Mouse (Mus musculus) limb, embryonic 10.5 days (tissue): Measurements from ENCODE around the gene Psors1c2. TPM values are rescaled to one million over a fixed set of nuclear protein-coding genes. Genes with fewer than 3 reads are reported as not detected.
A peak's percentile ranks its signal among the peaks of the same experiment; 100 is the strongest.

ENCODE experiments used
- DNase-seq: peaks from one replicate; pipeline ENCODE4 v3.0.0-alpha.2; 2017; ENCODE audit warnings: low spot score
- H3K27ac ChIP-seq: fragments of 300-500 bp; sonication (generic); 2 replicates; pipeline ENCODE4 v1.5.1; 2016; ENCODE audit warnings: mild to moderate bottlenecking
- H3K27me3 ChIP-seq: fragments of 300-500 bp; sonication (generic); 2 replicates; pipeline ENCODE4 v1.6.1; 2016; ENCODE audit warnings: low read depth, mild to moderate bottlenecking; ENCODE audit not compliant: poor library complexity, severe bottlenecking
- H3K36me3 ChIP-seq: fragments of 300-500 bp; sonication (generic); 2 replicates; pipeline ENCODE4 v1.6.1; 2016; ENCODE audit warnings: mild to moderate bottlenecking, moderate library complexity
- H3K4me1 ChIP-seq: fragments of 300-500 bp; sonication (generic); 2 replicates; pipeline ENCODE4 v1.6.1; 2016
- H3K4me3 ChIP-seq: fragments of 300-500 bp; sonication (generic); 2 replicates; pipeline ENCODE4 v1.5.1; 2016; ENCODE audit warnings: mild to moderate bottlenecking, moderate library complexity
- H3K9me3 ChIP-seq: fragments of 300-500 bp; sonication (generic); replicated peaks from 2 replicates; pipeline ENCODE4 v1.6.1; 2016; ENCODE audit warnings: mild to moderate bottlenecking
- WGBS: fragments of 180-500 bp; shearing (Covaris S2); methylation state at CpG from one replicate; pipeline ENCODE4 v1.1.7; 2016; 5-methylcytosine and 5-hydroxymethylcytosine counted together
- polyA plus RNA-seq: library from polyadenylated mRNA; unstranded; fragments of >200 nt; fragmentation: Nextera tagmentation; extraction: Ambion mirVana; gene quantifications from 2 replicates; pipeline ENCODE4 v1.2.1, GENCODE M21; 2016

The Psors1c2 gene
- polyA plus RNA-seq, 1 experiment from 2014 or later, result 1.4 TPM

GRCm38 (mm10) chr17:35534343-35534742, 1.3 kb downstream of the Psors1c2 start:
- Histone ChIP-seq H3K4me3 (no peak overlapping the region), H3K9me3 (no peaks in the 10 kb centered on the region), H3K27me3 (no peaks in the 10 kb centered on the region), H3K4me1 (peaks cover 9% of the 10 kb centered on the region), H3K36me3 (peaks cover 16% of the 10 kb centered on the region), H3K27ac (no peak overlapping the region)
- peak; percentile 76 for DNase-seq
- 21% methylated on average over 6 of the region's 6 CpGs for WGBS

- Histone ChIP-seq H3K27me3 (no peaks in the 10 kb centered on the region), H3K36me3 (no peaks in the 10 kb centered on the region), H3K4me1 (peaks cover 6% of the 10 kb centered on the region), H3K4me3 (no peak overlapping the region), H3K9me3 (no peaks in the 10 kb centered on the region), H3K27ac (no peak overlapping the region)
- WGBS, result 86% methylated on average over 4 of the region's 4 CpGs
- no peak for DNase-seq
Observed at GRCm38 (mm10) chr17:35537421-35537820, 4.4 kb downstream of the Psors1c2 start.

GRCm38 (mm10) chr17:35538476-35538875, 5.5 kb downstream of the Psors1c2 start:
- no peak for DNase-seq
- H3K4me3 ChIP-seq, result no peak overlapping the region
- H3K36me3 ChIP-seq, result no peaks in the 10 kb centered on the region
- H3K4me1 ChIP-seq, result no peaks in the 10 kb centered on the region
- no peaks in the 10 kb centered on the region for H3K9me3 ChIP-seq
- 72% methylated on average over 1 of the region's 1 CpGs for WGBS
- H3K27me3 ChIP-seq, result no peaks in the 10 kb centered on the region
- no peak overlapping the region for H3K27ac ChIP-seq

- Histone ChIP-seq H3K4me3 (no peak overlapping the region), H3K27me3 (no peaks in the 10 kb centered on the region), H3K9me3 (no peaks in the 10 kb centered on the region), H3K36me3 (no peaks in the 10 kb centered on the region), H3K4me1 (no peaks in the 10 kb centered on the region), H3K27ac (no peak overlapping the region)
- DNase-seq, result no peak
- WGBS, result 59% methylated on average over 10 of the region's 10 CpGs
Observed at GRCm38 (mm10) chr17:35539540-35539939, 6.5 kb downstream of the Psors1c2 start.

- H3K27ac ChIP-seq, result no peak overlapping the region
- no peaks in the 10 kb centered on the region for H3K36me3 ChIP-seq
- DNase-seq, result no peak
- WGBS, result 83% methylated on average over 15 of the region's 15 CpGs
- H3K9me3 ChIP-seq, result no peaks in the 10 kb centered on the region
- H3K4me1 ChIP-seq, result no peaks in the 10 kb centered on the region; the same call in 1 of the 2 replicates
- H3K4me3 ChIP-seq, result no peak overlapping the region
- H3K27me3 ChIP-seq, result no peaks in the 10 kb centered on the region
Observed at GRCm38 (mm10) chr17:35542761-35543411, 9.9 kb downstream of the Psors1c2 start.

GRCm38 (mm10) chr17:35543412-35543861, 10.4 kb downstream of the Psors1c2 start:
- Histone ChIP-seq H3K27me3 (no peaks in the 10 kb centered on the region), H3K4me1 (no peaks in the 10 kb centered on the region; the same call in 1 of the 2 replicates), H3K27ac (no peak overlapping the region), H3K9me3 (no peaks in the 10 kb centered on the region), H3K4me3 (no peak overlapping the region), H3K36me3 (no peaks in the 10 kb centered on the region)
- 72% methylated on average over 14 of the region's 14 CpGs for WGBS
- no peak for DNase-seq

GRCm38 (mm10) chr17:35544001-35544400, 11.0 kb downstream of the Psors1c2 start:
- Histone ChIP-seq H3K36me3 (no peaks in the 10 kb centered on the region), H3K4me3 (no peak overlapping the region), H3K9me3 (no peaks in the 10 kb centered on the region), H3K27ac (no peak overlapping the region), H3K27me3 (no peaks in the 10 kb centered on the region), H3K4me1 (no peaks in the 10 kb centered on the region; the same call in 1 of the 2 replicates)
- 84% methylated on average over 6 of the region's 6 CpGs for WGBS
- no peak for DNase-seq

GRCm38 (mm10) chr17:35544680-35545079, 11.7 kb downstream of the Psors1c2 start:
- peak; percentile 70 for DNase-seq
- Histone ChIP-seq H3K27me3 (no peaks in the 10 kb centered on the region), H3K9me3 (no peaks in the 10 kb centered on the region), H3K4me1 (no peaks in the 10 kb centered on the region; the same call in 1 of the 2 replicates), H3K27ac (no peak overlapping the region), H3K36me3 (no peaks in the 10 kb centered on the region), H3K4me3 (no peak overlapping the region)
- 34% methylated on average over 6 of the region's 6 CpGs for WGBS

- Histone ChIP-seq H3K4me1 (no peaks in the 10 kb centered on the region; the same call in 1 of the 2 replicates), H3K27ac (no peak overlapping the region)
- WGBS, result 80% methylated on average over 2 of the region's 2 CpGs
Observed at GRCm38 (mm10) chr17:35547465-35547864, 14.5 kb downstream of the Psors1c2 start.

GRCm38 (mm10) chr17:35548636-35549035, 15.6 kb downstream of the Psors1c2 start:
- Histone ChIP-seq H3K9me3 (no peaks in the 10 kb centered on the region), H3K4me1 (no peaks in the 10 kb centered on the region; the same call in 1 of the 2 replicates), H3K4me3 (no peak overlapping the region), H3K27ac (no peak overlapping the region), H3K36me3 (no peaks in the 10 kb centered on the region), H3K27me3 (no peaks in the 10 kb centered on the region)
- DNase-seq, result no peak
- 22% methylated on average over 5 of the region's 5 CpGs for WGBS

More at GRCm38 (mm10) chr17:35547465-35547864, 14.5 kb downstream of the Psors1c2 start:
- Histone ChIP-seq H3K9me3 (no peaks in the 10 kb centered on the region), H3K36me3 (no peaks in the 10 kb centered on the region), H3K27me3 (no peaks in the 10 kb centered on the region), H3K4me3 (no peak overlapping the region)
- no peak for DNase-seq

- no peak overlapping the region for H3K27ac ChIP-seq
- WGBS, result 65% methylated on average over 15 of the region's 15 CpGs
- no peaks in the 10 kb centered on the region for H3K36me3 ChIP-seq
- H3K4me1 ChIP-seq, result no peaks in the 10 kb centered on the region; the same call in 1 of the 2 replicates
- DNase-seq, result no peak
- H3K9me3 ChIP-seq, result no peaks in the 10 kb centered on the region
- H3K4me3 ChIP-seq, result no peak overlapping the region
- H3K27me3 ChIP-seq, result no peaks in the 10 kb centered on the region
Observed at GRCm38 (mm10) chr17:35549437-35550142, 16.6 kb downstream of the Psors1c2 start.

- H3K4me3 ChIP-seq, result no peak overlapping the region
- DNase-seq, result no peak
- H3K36me3 ChIP-seq, result no peaks in the 10 kb centered on the region
- H3K4me1 ChIP-seq, result no peaks in the 10 kb centered on the region; the same call in 1 of the 2 replicates
- H3K27me3 ChIP-seq, result no peaks in the 10 kb centered on the region
- WGBS, result 98% methylated on average over 4 of the region's 4 CpGs
- no peak overlapping the region for H3K27ac ChIP-seq
- no peaks in the 10 kb centered on the region for H3K9me3 ChIP-seq
Observed at GRCm38 (mm10) chr17:35550143-35550494, 17.1 kb downstream of the Psors1c2 start.

GRCm38 (mm10) chr17:35550871-35551270, 17.9 kb downstream of the Psors1c2 start:
- 53% methylated on average over 8 of the region's 8 CpGs for WGBS
- Histone ChIP-seq H3K27ac (no peak overlapping the region), H3K4me1 (no peaks in the 10 kb centered on the region; the same call in 1 of the 2 replicates), H3K27me3 (no peaks in the 10 kb centered on the region), H3K36me3 (no peaks in the 10 kb centered on the region), H3K4me3 (no peak overlapping the region), H3K9me3 (no peaks in the 10 kb centered on the region)
- no peak for DNase-seq
